Mouse (Mus musculus): ENCODE measurements around the gene Col24a1.

Col24a1 gene

DNA sequence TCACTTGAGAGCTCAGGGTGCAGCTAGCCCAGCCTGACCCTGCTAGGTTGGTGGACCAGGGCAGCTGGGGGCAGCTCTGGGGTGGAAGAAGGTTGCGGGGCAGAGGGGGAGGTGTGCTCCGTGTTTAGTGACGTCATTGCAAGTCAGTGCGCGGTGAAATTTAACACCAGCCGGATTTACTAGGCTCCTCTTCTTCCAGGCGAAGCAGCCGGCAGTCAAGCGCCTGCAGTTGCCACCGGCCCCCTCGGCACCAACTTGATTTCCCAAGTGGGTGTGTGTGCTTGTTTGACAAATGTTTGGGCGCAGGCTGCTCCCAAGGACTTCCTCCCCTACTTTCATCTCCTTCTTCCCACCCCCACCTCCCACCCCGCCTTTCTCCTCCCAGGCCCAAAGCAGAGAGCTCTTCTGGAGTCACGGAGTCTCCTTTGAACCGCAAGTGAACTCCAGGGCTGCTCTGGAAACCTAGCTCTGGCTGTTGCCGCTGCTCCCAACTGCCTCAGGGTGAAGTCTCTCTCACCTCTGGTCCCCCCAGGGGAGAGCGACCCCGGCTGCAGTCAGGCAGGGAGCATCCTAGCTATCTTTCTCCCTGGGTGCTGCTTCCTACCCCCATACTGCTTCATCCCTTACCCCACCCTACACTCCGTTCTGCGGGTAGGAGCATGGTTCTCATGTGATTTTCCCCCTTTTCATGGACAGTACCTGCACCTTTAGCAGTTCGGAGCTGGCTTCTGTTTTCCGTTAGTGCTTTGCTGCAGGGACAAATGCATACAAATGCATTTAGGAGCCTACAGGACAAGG is at the start of gene Col24a1:
Gene Col24a1, plus strand, starts transcription at position 136 of the 798 bp plus-strand sequence.
- in situ Hi-C loops (cut with MboI, MseI) = no loop called here

DNA sequence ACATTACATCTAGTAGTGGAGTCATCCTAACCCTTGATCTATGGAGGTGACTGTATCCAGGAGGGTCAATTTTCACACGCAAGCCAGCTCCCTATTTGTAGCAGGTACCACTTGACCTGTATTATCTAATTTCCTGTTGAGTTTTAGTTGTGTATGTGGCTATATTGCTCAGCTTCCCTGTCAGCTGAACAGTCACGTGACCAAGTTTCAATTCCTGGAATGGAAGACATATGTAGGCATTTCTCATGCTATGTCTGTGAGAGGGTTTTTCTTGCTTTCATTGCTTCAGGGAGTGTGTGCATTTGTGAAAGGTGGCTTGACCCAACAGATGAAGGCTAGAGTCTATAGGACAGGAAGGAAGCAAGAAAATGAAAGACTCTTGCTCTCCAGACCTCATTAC is 44.2 kb upstream of the Col24a1 start:
- in situ Hi-C loops (cut with MboI, MseI) = no loop called here

DNA sequence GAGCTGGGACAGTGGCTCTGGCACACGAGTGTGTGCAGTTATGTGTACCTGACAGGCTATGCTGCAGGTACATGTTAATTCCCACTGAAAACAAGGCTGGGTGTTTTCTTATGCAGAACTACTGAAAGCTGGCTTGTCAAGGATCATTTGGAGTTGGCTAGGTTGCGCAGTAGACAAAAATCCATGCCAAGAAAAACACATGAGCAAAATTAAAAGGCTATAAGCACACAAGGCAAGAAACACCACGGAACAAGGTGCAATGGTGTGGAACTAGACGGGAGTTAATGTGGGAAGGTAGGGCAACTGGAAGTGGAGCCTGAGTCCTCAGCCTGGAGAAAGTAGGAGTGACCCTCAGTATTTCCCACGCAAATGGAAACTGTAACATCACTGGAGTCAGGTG is 39.2 kb upstream of the Col24a1 start:
- in situ Hi-C loops (cut with MboI, MseI) = no loop called here

DNA sequence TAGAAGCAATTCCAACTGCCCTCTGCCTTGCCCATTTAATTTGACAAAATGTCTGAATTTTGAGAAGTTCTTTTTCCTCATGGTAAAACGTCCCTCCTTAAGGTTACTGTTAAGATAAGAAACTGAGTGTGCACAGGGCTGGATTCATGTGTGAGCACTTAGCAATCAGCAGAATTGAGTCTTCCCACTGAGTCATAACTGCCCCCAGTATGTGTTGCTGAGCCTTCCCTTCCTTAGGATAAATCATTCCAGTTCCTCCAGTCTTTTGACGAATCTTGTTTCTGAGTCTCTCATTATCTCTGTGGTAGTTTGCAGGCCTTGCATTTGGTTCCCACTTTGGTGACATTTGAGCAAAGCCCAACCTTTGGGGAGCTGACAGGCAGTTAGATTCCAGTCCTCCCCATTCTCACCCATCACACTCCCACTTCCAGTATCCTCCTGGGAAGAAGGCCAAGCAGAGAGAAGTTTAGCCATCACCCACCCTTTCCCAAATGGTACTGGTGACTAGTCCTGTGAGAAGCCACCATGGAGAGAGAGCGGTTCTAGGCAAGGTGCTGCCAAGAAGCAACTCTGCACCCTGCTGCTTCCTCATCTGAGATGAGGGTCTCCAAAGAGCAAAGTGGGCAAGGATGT is 37.4 kb upstream of the Col24a1 start:
- in situ Hi-C loops (cut with MboI, MseI) = no loop called here

DNA sequence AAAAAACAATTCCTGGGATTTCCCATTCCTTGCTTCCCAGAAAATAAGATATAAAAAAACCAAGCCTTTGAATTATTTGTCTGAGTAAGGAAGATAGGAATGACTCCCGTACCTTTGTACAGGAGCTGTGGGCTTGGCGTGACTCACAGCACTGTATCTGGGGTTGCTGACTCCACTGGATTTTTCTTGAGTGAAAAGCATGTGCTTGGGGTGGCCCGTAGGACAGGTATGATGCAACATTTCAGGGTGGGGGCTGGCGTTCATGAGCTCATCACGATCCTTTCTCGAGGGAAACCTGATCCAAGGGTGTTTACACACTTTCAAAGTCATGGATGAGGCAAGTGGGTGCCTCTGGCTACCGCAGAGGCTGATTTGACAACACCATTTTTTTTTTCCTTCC is 35.6 kb upstream of the Col24a1 start:
- in situ Hi-C loops (cut with MboI, MseI) = no loop called here

- in situ Hi-C loops (cut with MboI, MseI) = no loop called here
Observed at GRCm38 (mm10) chr3:145259678-145260077, 32.6 kb upstream of the Col24a1 start.

GRCm38 (mm10) chr3:145263131-145263530 is 29.1 kb upstream of the Col24a1 start:
- in situ Hi-C loops (cut with MboI, MseI) = no loop called here

DNA sequence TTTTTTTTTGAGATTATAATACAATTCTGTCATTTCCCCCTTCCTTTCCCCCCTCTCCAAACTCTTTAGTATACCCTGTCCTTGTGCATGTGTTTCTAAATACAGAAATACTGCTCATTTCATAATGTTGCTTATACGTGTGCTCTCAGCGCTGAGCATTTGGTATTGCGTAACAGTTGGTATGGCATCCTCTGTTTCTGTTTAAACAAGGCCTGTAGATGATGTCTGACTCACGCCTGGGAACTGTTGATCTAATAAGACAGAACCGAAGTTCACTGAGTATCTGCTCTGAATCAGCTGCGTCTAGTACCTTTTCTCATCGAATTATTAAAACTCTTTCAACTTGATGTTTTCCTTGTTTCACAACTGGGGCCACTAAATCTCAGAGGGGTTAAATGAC is 24.2 kb upstream of the Col24a1 start:
- in situ Hi-C loops (cut with MboI, MseI) = no loop called here

- in situ Hi-C loops (cut with MboI, MseI) = no loop called here
Observed at GRCm38 (mm10) chr3:145274191-145274590, 18.1 kb upstream of the Col24a1 start.

DNA sequence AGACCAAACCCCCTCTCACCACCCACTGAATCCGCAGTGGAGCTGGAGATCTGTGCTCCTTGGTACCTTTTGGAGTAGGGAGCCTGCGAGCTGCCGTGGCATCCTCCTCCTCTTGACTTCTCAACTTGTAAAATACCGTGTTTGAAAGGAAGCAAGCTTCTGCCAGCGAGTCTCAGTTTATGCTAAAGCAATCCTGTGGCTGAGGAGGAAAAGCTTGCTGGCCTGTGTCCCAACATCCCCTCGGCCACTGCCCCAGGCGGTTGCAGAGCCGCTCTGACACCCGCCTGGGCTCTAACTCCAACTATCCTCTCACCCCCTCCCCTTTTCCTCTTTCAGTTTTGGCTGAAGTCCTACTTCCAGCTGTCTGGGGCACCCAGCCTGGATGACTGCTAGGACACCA is 935 bp downstream of the Col24a1 start:
- in situ Hi-C loops (cut with MboI, MseI) = no loop called here

DNA sequence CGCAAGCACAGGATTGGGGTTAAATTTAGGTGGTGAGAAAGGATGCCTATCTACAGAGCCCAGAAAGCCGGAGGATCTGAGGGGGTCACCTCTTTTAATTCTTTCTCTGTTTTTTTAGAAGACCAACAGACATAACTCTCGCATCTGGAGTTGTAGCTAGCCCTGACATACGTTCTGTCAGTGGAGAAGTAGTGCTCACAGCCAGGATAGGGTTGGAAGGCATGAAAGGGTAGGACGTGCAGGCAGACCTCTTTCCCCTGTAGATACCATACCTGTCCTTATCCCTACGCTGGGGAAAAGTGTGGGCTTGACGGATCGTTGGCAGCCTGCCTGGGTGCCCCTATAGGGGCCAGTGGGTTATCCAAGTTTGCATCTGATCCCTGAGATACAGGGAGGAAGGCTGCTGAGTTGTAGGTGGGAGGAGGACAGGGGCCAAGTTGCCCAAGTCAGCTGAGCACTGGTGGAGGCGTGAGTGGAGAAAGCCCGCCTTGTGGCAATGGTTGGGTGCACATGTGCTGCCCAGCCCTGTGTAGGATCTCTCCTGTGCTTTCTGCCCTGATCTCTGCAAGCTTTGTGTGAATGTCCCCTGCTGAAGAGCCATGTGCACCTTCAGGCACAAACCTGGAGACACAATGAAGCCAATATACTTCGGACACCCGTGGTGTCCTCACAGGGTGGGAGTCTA is 1.5 kb downstream of the Col24a1 start:
- in situ Hi-C loops (cut with MboI, MseI) = no loop called here

GRCm38 (mm10) chr3:145299980-145300591 is 7.8 kb downstream of the Col24a1 start:
- in situ Hi-C loops (cut with MboI, MseI) = no loop called here

DNA sequence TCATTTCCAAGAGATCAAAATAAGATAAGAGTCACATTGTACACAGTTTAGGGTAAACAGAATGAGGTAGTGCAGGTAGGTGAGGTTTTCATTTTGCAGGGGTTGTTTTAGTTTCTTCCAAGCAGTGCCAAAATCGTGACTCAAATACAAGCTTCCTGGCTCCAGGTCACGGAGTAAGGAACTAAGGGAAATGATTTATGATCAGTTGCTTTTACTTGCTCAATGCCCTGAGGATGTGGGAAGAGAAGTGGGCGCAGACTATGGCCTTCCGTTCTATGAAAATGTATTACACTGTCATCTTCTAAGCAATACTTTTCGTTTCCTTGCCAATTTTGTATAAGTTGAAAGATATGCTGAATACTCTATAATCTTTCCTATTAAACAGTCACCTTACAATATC is 13.0 kb downstream of the Col24a1 start:
- in situ Hi-C loops (cut with MboI, MseI) = no loop called here

GRCm38 (mm10) chr3:145307209-145307608 is 14.9 kb downstream of the Col24a1 start:
- in situ Hi-C loops (cut with MboI, MseI) = no loop called here

- in situ Hi-C loops (cut with MboI, MseI) = no loop called here
Observed at GRCm38 (mm10) chr3:145320587-145321274, 28.5 kb downstream of the Col24a1 start.

DNA sequence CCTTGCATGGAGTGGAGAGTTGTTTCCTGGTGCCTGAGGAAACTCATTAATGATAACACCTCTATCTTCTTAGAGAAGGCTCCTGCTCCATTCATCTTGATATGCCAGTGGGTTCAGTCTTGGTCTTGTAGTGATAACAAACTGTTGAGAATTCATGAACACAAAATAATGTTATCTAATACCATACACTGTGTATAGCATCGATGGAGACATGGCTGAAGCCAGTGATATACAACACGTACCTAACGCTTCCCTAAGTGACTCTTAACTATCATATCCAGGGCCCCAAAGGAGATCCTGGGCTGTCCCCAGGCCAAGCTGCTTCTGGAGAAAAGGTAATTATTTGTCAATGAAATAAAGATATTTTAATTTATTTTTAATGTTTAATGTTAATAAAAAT is 33.1 kb downstream of the Col24a1 start:
- in situ Hi-C loops (cut with MboI, MseI) = no loop called here

DNA sequence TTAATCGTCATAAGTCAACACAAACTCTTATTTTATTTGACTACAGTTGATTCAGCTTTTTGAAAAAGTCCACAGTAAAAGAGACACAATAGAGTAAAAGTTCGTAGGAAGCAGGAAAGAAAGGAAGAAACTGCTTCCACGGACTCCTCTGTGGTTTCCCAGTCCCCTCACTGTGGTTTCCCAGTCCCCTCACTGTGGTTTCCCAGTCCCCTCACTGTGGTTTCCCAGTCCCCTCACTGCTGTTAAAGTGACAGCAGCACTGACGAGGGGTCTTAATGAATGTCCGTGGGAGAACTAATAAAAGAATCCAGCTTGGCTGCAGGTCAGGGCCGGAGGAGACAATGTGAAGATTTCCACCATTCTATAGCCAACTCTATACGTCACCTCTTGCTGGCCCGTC is 39.4 kb downstream of the Col24a1 start:
- in situ Hi-C loops (cut with MboI, MseI) = no loop called here

GRCm38 (mm10) chr3:145334046-145334445 is 41.8 kb downstream of the Col24a1 start:
- in situ Hi-C loops (cut with MboI, MseI) = no loop called here

DNA sequence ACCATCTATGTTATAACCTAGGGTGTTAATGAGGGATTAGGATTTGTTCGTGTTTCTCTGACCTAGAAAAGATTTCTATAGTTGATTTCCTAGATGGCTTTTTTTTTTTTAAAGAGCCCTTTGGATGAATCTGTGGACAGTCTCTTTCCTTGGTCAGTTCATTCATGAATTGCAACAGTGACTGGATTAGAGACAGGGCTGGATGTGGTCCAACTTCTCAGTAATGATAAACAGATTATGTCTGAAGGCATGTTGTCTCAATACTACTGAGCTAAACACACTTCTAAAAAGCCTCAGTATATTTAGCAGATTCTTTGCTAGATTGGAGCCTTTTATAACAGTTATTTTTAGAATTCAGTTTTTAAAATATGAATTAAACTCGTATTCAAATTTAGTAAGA is 44.9 kb downstream of the Col24a1 start:
- in situ Hi-C loops (cut with MboI, MseI) = no loop called here

GRCm38 (mm10) chr3:145339851-145340499 is 47.7 kb downstream of the Col24a1 start:
- in situ Hi-C loops (cut with MboI, MseI) = no loop called here

DNA sequence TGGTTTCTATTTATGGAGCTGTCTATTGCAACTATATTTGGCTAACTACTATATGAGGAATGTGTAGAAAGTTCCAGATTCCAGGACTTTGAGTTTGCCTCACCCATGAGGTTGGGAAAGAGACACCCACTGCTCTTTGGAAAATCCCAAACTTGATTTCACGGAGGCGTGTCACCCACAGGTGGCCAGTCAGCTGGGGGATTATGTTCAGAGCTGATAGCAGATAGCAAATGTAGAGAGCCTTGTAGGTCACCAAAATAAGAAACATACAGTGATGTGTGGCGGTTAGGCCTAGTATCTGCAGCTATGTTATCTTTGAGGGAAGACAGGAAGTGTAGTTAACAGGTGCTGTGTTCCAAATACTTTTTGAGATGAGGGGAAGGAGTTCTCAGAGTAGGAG is 56.4 kb downstream of the Col24a1 start:
- in situ Hi-C loops (cut with MboI, MseI) = no loop called here
